Mouse (Mus musculus) frontal cortex, adult (tissue): ENCODE results near the gene Ezh1.
A peak's percentile ranks its signal among the peaks of the same experiment; 100 is the strongest.
"Not testable (repeated sequence)": the region's sequence is repeated elsewhere in the genome, so short reads cannot be mapped to it uniquely, and the experiment has no call there.

Experiments used
- ATAC-seq: cut with Nextera tagmentation; 2 replicates; pipeline ENCODE4 v1.9.2; 2017; ENCODE audit warnings: mild to moderate bottlenecking, moderate library complexity, mixed read lengths; ENCODE audit not compliant: low TSS enrichment

The Ezh1 gene

GRCm38 (mm10) chr11:101168301-101168980 is 57.8 kb downstream of the Ezh1 start:
- no peak for ATAC-seq

DNA sequence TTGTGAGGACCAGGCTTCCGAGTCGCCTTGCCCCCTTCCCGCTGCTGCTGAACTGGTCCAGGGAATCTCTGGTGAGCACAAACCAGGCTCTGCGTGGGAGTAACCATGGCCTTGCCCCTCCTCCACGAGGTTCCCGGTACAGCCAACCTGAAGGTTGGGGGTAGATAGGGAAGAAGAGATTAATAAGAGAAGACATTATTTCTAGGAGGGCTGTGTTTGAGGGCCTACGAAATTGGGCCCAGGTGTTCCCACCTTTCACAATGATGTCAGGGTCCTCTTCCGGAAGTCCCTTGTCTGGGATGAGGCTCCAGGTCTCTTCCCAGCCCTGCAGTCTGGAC is 58.3 kb downstream of the Ezh1 start:
- no peak for ATAC-seq

GRCm38 (mm10) chr11:101167211-101167962 is 58.9 kb downstream of the Ezh1 start:
- ATAC-seq, result no peak

DNA sequence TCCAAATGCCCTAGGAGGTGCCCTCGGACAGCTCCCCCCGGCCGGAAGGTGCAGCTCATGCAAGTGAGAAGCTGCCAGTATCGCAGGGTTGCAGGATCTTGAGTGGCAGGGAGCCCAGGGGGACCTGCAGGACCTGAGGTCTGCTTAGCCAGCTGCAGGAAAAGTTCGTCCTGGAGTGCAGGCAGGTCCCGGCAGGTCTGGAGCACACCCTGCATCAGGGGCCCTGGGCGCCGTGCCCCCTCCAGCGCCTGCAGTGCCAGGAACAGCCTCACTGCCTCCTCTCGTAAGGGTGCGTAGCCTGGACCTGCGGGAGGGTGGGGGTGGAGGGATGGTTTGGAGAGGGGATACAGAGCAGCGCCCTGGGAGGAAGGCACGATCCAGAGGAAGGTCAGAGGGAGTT is 59.9 kb downstream of the Ezh1 start:
- no peak for ATAC-seq

- no peak for ATAC-seq
These were observed 61.3 kb downstream of the Ezh1 start for GRCm38 (mm10) chr11:101164677-101165580.

- no peak for ATAC-seq
These were observed 62.0 kb downstream of the Ezh1 start for GRCm38 (mm10) chr11:101164351-101164665.

DNA sequence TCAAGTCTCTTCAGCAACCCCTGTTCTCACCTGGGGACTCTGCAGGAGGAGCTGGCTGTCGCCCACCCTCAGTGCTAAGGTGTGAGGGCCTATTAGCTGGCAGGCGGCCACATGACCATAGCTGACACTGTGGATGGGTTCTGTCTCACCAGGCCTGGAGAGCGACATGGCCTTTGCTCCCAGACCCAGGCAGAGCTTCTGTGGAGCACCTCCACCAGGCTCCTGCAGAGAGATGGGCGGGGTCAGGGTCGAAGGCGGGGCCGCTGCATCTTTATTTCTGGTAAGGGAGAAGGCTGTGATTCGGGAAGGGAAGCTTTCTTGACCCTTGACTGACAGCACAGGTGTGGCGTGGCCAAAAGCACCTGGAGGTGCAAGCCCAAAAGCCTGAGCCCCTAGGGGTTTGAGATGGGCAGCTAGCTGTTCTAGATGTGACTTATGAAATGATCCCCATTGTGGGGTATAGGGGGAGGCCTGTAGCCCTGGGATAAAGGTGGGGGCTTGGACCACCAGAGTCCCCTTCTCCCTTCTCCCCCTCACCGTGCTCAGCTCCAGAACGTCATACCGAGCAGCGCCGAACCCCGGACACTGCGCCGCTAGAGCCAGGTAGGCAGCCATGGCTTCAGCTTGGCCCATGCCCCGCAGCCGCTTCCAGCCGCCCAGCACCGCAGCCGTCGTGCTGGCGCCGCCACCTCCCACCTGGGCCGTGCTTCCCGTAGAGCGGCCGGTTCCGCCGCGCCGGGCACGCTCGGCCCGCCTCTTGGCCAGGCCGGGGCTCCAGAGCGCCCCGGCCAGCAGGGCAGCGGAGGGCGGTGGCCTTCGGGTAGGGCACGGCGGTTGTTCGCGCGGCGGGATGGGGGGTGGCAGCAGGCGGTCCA is 62.5 kb downstream of the Ezh1 start:
- ATAC-seq, result no peak

- ATAC-seq, result no peak
These were observed 63.5 kb downstream of the Ezh1 start for GRCm38 (mm10) chr11:101162772-101163171.

DNA sequence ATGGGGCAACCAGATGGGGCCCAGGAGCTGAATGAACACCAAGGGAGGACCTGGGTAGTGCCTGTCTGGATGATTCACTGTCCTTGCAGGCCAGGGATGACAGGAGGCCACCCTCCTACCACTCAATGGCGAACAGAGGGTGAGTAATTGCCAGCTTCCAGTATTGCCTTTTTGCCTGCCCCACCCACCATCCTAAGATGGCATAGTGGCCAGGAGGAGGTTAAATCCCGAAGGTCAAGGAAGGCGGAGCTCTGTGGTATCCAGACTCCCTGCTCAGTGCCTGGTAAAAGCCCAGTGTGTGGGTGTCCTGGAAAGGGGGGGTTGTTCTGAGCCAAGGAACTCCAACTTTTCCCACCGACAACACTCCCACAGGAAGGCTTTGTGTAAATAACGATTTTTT is 64.0 kb downstream of the Ezh1 start:
- no peak for ATAC-seq

DNA sequence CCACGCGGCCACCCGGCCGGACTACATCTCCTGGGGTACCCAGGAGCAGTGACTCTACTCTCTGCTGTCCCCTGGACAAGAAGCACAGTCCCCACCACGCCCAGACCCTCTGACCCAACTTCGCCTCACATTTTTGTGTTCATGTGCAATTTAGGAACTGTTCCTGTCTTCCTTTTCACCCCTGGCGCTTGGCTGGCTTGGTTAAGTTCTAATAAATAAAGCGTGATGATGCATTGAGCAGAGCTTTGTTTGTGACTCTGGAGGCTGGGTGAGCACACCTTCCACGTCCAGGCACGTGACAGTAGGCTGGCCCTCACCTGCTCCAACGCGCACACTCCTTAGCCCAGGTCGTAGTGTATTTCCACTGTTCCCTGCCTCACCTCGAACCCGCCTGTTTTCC is 64.7 kb downstream of the Ezh1 start:
- ATAC-seq, result no peak

DNA sequence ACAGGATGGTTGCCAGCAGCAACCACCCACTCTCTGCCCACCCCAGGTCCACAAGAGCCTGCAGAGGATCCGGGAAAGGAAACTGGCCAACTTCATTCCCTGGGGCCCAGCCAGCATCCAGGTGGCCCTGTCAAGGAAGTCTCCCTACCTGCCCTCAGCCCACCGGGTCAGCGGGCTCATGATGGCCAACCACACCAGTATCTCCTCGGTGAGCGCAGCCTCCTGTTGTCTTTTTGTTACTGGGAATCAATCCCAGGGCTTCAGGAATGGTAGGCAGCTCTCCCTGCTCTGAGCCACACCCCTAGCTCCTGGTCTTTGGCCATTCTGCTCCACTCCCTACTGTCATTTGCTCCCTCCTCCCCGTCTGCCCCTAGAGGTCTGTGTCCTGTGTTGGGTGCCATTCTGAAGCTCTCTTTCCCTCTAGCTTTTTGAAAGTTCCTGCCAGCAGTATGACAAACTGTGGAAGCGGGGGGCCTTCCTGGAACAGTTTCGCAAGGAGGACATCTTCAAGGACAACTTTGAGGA is 65.2 kb downstream of the Ezh1 start:
- not testable (repeated sequence) for ATAC-seq

- not testable (repeated sequence) for ATAC-seq
These were observed 66.1 kb downstream of the Ezh1 start for GRCm38 (mm10) chr11:101160151-101160550.

DNA sequence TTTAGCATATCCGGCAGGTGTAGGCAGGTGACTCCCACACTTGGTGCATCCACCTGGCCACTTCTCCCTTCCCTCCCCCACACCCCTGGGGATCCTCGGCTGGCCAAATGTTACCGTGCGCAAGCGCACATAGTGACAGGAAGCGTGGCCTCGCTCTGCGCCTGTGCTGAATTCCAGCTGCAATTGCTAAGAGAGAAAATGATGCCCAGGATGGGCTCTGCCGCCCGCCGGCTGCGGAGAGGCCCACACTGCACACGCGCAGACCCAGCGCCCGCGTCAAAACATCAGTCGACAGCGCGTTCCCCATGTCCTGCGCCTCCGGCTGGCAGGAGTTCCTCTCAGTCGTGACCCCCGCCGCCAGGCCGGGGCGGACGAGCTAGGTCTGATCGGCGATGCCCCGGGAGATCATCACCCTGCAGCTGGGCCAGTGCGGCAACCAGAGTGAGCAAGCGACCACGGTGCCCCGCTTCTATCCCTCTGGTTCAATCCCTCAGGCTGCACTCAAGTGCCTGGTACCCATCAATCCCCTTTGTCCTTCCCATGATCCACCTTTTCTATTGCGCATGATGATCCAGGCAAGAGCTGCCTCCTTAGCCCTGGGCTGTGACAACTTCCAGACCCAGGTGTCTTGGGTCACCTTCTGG is 70.4 kb downstream of the Ezh1 start, which contains the start of gene Tubg2:
TSS of gene Tubg2 (plus strand) at position 180 of the 644 bp plus-strand sequence.
- peak; percentile 92 for ATAC-seq

DNA sequence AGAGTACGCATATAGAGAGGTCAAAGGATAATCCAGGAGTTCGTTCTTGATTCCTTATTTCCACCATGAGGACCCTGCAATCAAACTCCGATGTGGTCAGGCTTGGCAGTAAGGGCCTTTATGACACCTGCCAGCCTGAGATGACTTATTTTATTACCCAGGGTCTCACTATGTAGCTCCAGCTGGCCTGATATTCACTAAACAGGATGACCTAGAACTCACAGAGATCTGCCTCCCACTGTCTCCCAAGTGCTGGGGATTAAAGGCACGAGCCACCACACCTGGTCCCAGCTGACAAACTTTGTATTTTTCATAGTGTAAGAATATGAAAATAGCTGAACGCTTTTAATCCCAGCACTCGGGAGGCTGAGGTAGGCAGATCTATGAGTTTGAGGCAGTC is 71.1 kb downstream of the Ezh1 start:
- no peak for ATAC-seq

DNA sequence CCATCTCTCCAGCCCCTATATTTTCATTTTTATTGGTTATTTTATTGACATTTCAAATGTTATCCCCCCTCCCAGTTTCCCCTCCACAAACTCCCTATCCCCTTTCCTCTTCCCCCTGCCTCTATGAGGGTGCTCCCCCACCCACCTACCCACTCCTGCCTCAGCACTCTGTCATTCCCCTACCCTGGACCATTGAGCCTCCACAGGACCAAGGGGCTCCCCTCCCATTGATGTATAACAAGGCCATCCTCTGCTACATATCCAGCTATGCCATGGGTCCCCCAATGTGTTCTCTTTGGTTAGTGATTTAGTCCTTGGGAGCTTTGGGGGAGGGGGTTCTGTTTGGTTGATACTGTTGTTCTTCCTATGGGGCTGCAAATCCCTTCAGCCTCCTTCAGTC is 71.6 kb downstream of the Ezh1 start:
- no peak for ATAC-seq

GRCm38 (mm10) chr11:101152825-101153224 is 73.4 kb downstream of the Ezh1 start:
- no peak for ATAC-seq

GRCm38 (mm10) chr11:101151063-101151462 is 75.2 kb downstream of the Ezh1 start:
- ATAC-seq, result no peak

- no peak for ATAC-seq
These were observed 76.8 kb downstream of the Ezh1 start for GRCm38 (mm10) chr11:101149178-101150105.

GRCm38 (mm10) chr11:101148751-101149150 is 77.5 kb downstream of the Ezh1 start:
- ATAC-seq, result no peak

- no peak for ATAC-seq
These were observed 79.9 kb downstream of the Ezh1 start for GRCm38 (mm10) chr11:101146377-101146776.
